Mouse (Mus musculus): Measurements from ENCODE around the gene Fnip2. TPM values are rescaled to one million over a fixed set of nuclear protein-coding genes. Genes with fewer than 3 reads are reported as not detected.
"Not testable (repeated sequence)": the region's sequence is repeated elsewhere in the genome, so short reads cannot be mapped to it uniquely, and the experiment has no call there.

The Fnip2 gene
- polyA plus RNA-seq, 1 experiment from 2014 or later: 3.9 TPM

- Histone ChIP-seq H3K9me3 (no peaks in the 10 kb centered on the region), H3K4me3 (no peak overlapping the region), H3K36me3 (no peaks in the 10 kb centered on the region), H3K4me2 (replicated peaks) (peak overlapping the region; percentile 44), H3K9ac (0 out of 2 replicates have a peak overlapping the region, but pooled peaks have one; percentile 4), H3K27ac (no peak overlapping the region), H3K4me1 (peaks cover 12% of the 10 kb centered on the region), H3K27me3 (no peaks in the 10 kb centered on the region)
- WGBS: 7% methylated on average over 3 of the region's 3 CpGs
- ATAC-seq (ENCODE audit: low FRiP score, low read depth): no peak
Observed at GRCm38 (mm10) chr3:79576468-79576816, 8.8 kb upstream of the Fnip2 start.

DNA sequence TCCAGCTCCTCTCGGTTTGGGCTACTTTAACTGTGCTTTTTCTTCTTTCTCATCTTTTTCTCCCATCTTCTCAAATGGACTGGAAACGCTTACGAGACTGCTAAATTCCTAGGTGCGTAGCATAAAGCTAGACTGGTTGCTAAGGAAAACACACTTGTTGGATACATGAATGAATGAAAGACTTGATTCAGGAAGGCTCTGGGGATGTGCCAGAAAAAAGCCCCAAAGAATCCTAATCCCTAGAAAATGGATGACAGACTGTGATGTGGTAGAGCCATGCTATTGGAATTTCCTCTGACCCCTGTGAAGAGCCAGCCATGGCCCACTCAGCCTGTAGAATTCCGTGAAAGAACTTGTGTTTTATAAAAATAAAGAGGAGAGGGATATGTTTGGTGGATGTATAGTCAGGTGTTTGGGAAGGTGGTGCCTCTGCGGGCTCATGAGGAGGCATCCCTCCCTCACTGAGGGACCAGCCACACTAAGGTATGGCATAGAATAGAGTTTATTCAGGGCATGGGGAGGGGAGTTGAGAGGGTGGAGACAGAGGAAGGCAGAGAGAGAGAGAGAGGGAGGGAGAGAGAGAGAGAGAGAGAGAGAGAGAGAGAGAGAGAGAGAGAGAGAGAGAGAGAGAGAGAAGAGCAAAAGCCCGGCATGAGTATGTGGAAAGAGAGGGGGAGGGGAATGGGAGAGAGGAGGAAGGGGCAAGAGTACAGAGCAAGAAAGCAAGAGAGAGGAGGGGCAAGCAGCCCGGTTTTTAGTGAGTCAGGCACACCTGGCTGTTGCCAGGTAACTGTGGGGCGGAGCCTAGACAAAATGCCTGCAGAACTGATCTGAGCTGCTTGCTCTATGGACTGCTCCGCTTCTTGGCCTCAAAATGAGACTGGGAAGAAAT is 8.2 kb upstream of the Fnip2 start:
- no peaks in the 10 kb centered on the region for H3K9me3 ChIP-seq
- 34% methylated on average over 10 of the region's 10 CpGs for WGBS
- no peaks in the 10 kb centered on the region for H3K36me3 ChIP-seq
- ATAC-seq (ENCODE audit: low FRiP score, low read depth): peak; percentile 68; the same call in 1 of the 2 replicates
- H3K4me1 ChIP-seq: peaks cover 12% of the 10 kb centered on the region
- H3K4me3 ChIP-seq: no peak overlapping the region
- no peaks in the 10 kb centered on the region for H3K27me3 ChIP-seq
- H3K27ac ChIP-seq: no peak overlapping the region
- H3K9ac ChIP-seq: no peak overlapping the region
- peak overlapping the region; percentile 44 for H3K4me2 ChIP-seq (replicated peaks)

GRCm38 (mm10) chr3:79574336-79574735 is 6.7 kb upstream of the Fnip2 start:
- WGBS: 88% methylated on average over 3 of the region's 3 CpGs
- no peak for ATAC-seq (ENCODE audit: low FRiP score, low read depth)
- H3K27me3 ChIP-seq: no peaks in the 10 kb centered on the region
- H3K4me1 ChIP-seq: peaks cover 12% of the 10 kb centered on the region
- no peaks in the 10 kb centered on the region for H3K9me3 ChIP-seq
- H3K36me3 ChIP-seq: no peaks in the 10 kb centered on the region
- H3K4me2 ChIP-seq (replicated peaks): no peak overlapping the region
- H3K4me3 ChIP-seq: no peak overlapping the region
- H3K9ac ChIP-seq: no peak overlapping the region
- no peak overlapping the region for H3K27ac ChIP-seq

DNA sequence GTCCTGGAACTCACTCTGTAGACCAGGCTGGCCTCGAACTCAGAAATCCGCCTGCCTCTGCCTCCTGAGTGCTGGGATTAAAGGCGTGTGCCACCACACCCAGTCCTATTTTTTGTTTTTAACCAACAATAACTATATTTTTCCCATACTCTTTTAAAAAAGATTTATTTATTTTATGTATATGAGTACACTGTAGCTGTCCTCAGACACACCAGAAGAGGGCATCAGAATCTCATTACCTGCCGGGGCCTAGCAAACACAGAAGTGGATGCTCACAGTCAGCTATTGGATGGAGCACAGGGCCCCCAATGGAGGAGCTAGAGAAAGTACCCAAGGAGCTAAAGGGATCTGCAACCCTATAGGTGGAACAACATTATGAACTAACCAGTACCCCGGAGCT is 5.8 kb upstream of the Fnip2 start:
- H3K4me2 ChIP-seq (replicated peaks); H3K9me3 ChIP-seq; H3K9ac ChIP-seq; H3K4me3 ChIP-seq; ATAC-seq (ENCODE audit: low FRiP score, low read depth); H3K27ac ChIP-seq; H3K36me3 ChIP-seq; H3K27me3 ChIP-seq: not testable (repeated sequence)
- 87% methylated on average over 5 of the region's 5 CpGs for WGBS
- H3K4me1 ChIP-seq: peaks cover 15% of the 10 kb centered on the region

DNA sequence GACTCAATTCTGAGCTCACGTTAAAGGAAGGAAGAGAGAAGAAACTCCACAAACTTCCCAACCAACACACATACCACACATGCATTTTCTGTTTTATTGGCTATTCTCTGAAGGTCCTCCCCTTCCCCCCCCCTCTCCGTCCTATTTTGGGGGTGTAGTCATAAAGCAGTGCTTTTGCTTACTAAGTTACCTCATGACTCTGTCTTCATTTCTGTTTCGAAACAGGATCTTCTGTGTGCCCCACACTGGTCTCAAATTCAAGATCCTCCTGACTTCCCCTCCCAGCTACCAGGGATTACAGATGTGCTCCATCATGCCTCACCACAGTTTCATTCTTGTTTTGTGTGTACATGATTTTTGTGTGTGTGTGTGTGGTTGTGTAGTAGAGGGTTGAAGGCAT is 4.8 kb upstream of the Fnip2 start:
- no peaks in the 10 kb centered on the region for H3K36me3 ChIP-seq
- peaks cover 18% of the 10 kb centered on the region for H3K4me1 ChIP-seq
- 49% methylated on average over 3 of the region's 3 CpGs for WGBS
- H3K27ac ChIP-seq: no peak overlapping the region
- no peak overlapping the region for H3K9ac ChIP-seq
- no peaks in the 10 kb centered on the region for H3K9me3 ChIP-seq
- ATAC-seq (ENCODE audit: low FRiP score, low read depth): no peak
- no peaks in the 10 kb centered on the region for H3K27me3 ChIP-seq
- H3K4me3 ChIP-seq: no peak overlapping the region
- H3K4me2 ChIP-seq (replicated peaks): no peak overlapping the region

DNA sequence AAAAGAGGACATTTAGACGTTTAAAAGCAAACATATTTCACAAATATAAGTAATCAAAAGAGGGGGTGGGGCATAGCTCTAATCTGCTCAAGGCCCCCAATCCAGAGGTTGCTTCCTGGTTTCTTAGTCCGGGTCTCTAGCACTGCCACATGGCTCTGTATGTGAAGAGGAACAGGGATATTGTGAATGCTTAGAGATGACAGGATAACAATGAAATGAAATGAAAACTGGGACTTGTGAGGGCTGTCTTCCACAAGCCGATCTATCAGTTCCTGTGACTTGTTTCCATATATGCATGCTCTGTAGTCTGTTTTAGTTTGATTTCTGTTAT is 1.7 kb upstream of the Fnip2 start:
- no peak for ATAC-seq (ENCODE audit: low FRiP score, low read depth)
- Histone ChIP-seq H3K27ac (no peak overlapping the region), H3K9ac (no peak overlapping the region), H3K36me3 (no peaks in the 10 kb centered on the region), H3K4me2 (replicated peaks) (no peak overlapping the region), H3K4me3 (no peak overlapping the region), H3K4me1 (peaks cover 14% of the 10 kb centered on the region), H3K9me3 (no peaks in the 10 kb centered on the region), H3K27me3 (no peaks in the 10 kb centered on the region)
- WGBS: 90% methylated on average over 3 of the region's 3 CpGs

DNA sequence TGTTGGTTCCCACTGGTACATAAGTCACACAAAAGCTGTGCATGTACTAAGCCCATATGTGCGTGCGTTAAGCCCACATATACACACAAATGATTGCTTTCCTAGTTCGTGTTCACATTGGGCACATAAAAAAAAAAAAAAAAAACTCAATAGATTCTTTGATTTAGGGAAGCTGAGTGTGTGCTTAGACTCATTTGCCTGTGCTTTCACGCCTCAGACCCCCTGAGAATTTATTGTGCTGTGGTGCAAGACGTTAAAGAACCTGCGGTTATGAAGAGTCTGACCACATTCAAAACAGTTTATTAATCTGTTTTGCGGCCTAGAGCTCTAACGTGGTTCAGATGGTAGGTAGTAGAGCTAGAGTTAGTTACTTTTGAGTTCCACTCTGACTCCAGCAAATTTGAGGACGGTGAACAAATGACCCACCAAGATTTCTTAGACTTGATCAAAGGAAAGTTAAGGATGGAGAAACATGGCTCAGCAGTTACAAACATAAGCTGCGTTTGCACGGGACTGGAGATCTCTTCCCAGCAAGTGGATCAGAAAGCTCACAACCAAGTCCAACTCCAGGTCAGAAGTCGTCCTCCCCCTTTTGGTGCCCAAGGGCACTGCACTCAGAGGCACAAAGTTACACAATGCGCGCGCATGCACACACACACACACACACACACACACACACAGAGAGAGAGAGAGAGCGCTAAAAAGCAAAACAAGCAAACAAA is 1.2 kb upstream of the Fnip2 start:
- peaks cover 14% of the 10 kb centered on the region for H3K4me1 ChIP-seq
- H3K9ac ChIP-seq: no peak overlapping the region
- ATAC-seq (ENCODE audit: low FRiP score, low read depth): no peak
- H3K27me3 ChIP-seq: no peaks in the 10 kb centered on the region
- peak overlapping the region; percentile 92 for H3K4me2 ChIP-seq (replicated peaks)
- peak overlapping the region; percentile 64; the same call in 1 of the 2 replicates for H3K27ac ChIP-seq
- WGBS: 73% methylated on average over 16 of the region's 16 CpGs
- H3K4me3 ChIP-seq: peak overlapping the region; percentile 78
- no peaks in the 10 kb centered on the region for H3K9me3 ChIP-seq
- H3K36me3 ChIP-seq: no peaks in the 10 kb centered on the region

GRCm38 (mm10) chr3:79566716-79567691 is 592 bp downstream of the Fnip2 start:
- Histone ChIP-seq H3K4me1 (peaks cover 14% of the 10 kb centered on the region), H3K4me3 (peak overlapping the region; percentile 78), H3K27ac (peak overlapping the region; percentile 63; the same call in 1 of the 2 replicates), H3K9me3 (no peaks in the 10 kb centered on the region), H3K4me2 (replicated peaks) (peak overlapping the region; percentile 92), H3K9ac (peak overlapping the region; percentile 81), H3K27me3 (no peaks in the 10 kb centered on the region), H3K36me3 (no peaks in the 10 kb centered on the region)
- no peak for ATAC-seq (ENCODE audit: low FRiP score, low read depth)
- 3% methylated on average over 60 of the region's 60 CpGs for WGBS

- Histone ChIP-seq H3K36me3 (no peaks in the 10 kb centered on the region), H3K9ac (no peak overlapping the region), H3K4me2 (replicated peaks) (no peak overlapping the region), H3K4me1 (peaks cover 14% of the 10 kb centered on the region), H3K4me3 (no peak overlapping the region), H3K27me3 (no peaks in the 10 kb centered on the region), H3K27ac (no peak overlapping the region), H3K9me3 (no peaks in the 10 kb centered on the region)
- 87% methylated on average over 10 of the region's 10 CpGs for WGBS
- no peak for ATAC-seq (ENCODE audit: low FRiP score, low read depth)
Observed at GRCm38 (mm10) chr3:79564875-79565606, 2.6 kb downstream of the Fnip2 start.

GRCm38 (mm10) chr3:79563511-79563910 is 4.1 kb downstream of the Fnip2 start:
- Histone ChIP-seq H3K4me3 (no peak overlapping the region), H3K4me2 (replicated peaks) (no peak overlapping the region), H3K27me3 (no peaks in the 10 kb centered on the region), H3K4me1 (peaks cover 12% of the 10 kb centered on the region), H3K27ac (no peak overlapping the region), H3K9ac (no peak overlapping the region), H3K9me3 (no peaks in the 10 kb centered on the region), H3K36me3 (no peaks in the 10 kb centered on the region)
- 63% methylated on average over 2 of the region's 2 CpGs for WGBS
- no peak for ATAC-seq (ENCODE audit: low FRiP score, low read depth)
